In genomic region chr1:118511738-118512530, GRCm38 (mm10) we compare ENCODE assay signal across 13 mouse cellular contexts.
"Had no signal": no experiment of that assay in that cellular context is flagged by ENCODE, and none has a peak within 500 bp of the region (broad histone marks: within the 10 kb centered on the region; RNA-seq: fewer than 3 reads in every experiment).

No protein-coding gene starts in this region.

- H3K27me3 ChIP-seq: limb, embryonic 15.5 days; liver, embryonic 12.5 days; lung, embryonic 15.5 days; midbrain, embryonic 12.5 days; neural tube, embryonic 13.5 days; stomach, embryonic 15.5 days had no signal

- H3K27ac ChIP-seq: layer of hippocampus, adult 2 months; limb, embryonic 15.5 days; liver, embryonic 12.5 days; lung, embryonic 15.5 days; midbrain, embryonic 12.5 days; neural tube, embryonic 13.5 days; stomach, embryonic 15.5 days had no signal

- H3K9ac ChIP-seq: limb, embryonic 15.5 days; liver, embryonic 12.5 days; lung, embryonic 15.5 days; midbrain, embryonic 12.5 days; neural tube, embryonic 13.5 days; stomach, embryonic 15.5 days had no signal

- H3K4me1 ChIP-seq: limb, embryonic 15.5 days; liver, embryonic 12.5 days; lung, embryonic 15.5 days; midbrain, embryonic 12.5 days; neural tube, embryonic 13.5 days; stomach, embryonic 15.5 days had no signal

- ATAC-seq: liver, embryonic 12.5 days; midbrain, embryonic 16.5 days had no signal

- H3K4me3 ChIP-seq: layer of hippocampus, adult 2 months; limb, embryonic 15.5 days; liver, embryonic 12.5 days; lung, embryonic 15.5 days; midbrain, embryonic 12.5 days; neural tube, embryonic 13.5 days; stomach, embryonic 15.5 days had no signal

- H3K4me2 ChIP-seq: limb, embryonic 15.5 days; liver, embryonic 12.5 days; lung, embryonic 15.5 days; midbrain, embryonic 12.5 days; neural tube, embryonic 13.5 days; stomach, embryonic 15.5 days had no signal

- H3K9me3 ChIP-seq: limb, embryonic 15.5 days; liver, embryonic 12.5 days; lung, embryonic 15.5 days; midbrain, embryonic 12.5 days; neural tube, embryonic 13.5 days; stomach, embryonic 15.5 days had no signal

- DNase-seq: kidney, postnatal 10 days; kidney, postnatal 4 days; retina, postnatal 1 day; thymus, adult 2 months; thymus, postnatal 36 days had no signal
